Mouse (Mus musculus): Measurements from ENCODE around the gene Tbc1d22a. TPM values are rescaled to one million over a fixed set of nuclear protein-coding genes. Genes with fewer than 3 reads are reported as not detected.

Gene Tbc1d22a
- total and polyA plus RNA-seq, 2 experiments from 2014 or later: 9.7 to 31.4 TPM

- TF ChIP-seq EP300 (IDR thresholded peaks at IDR 0.05; ENCODE audit: low read depth) (no peak), CTCF (IDR thresholded peaks at IDR 0.05; ENCODE audit: low read depth) (no peak)
- Histone ChIP-seq H3K27me3 (ENCODE audit: control insufficient read depth, insufficient read depth, low read length) (no peaks in the 10 kb centered on the region), H3K4me3 (ENCODE audit: low read depth, low read length) (no peak overlapping the region), H3K9ac (replicated peaks; ENCODE audit: low read depth, low read length) (no peak overlapping the region), H3K36me3 (replicated peaks; ENCODE audit: control insufficient read depth, insufficient read depth, low read length) (no peaks in the 10 kb centered on the region; the same call in 1 of the 2 replicates), H3K4me2 (ENCODE audit: low read depth, low read length) (no peak overlapping the region), H3K4me1 (ENCODE audit: control insufficient read depth, insufficient read depth) (no peaks in the 10 kb centered on the region), H3K27ac (ENCODE audit: low read depth) (no peak overlapping the region), H3K9me3 (replicated peaks; ENCODE audit: control insufficient read depth, low read length) (no peaks in the 10 kb centered on the region)
- ATAC-seq (ENCODE audit: insufficient read depth, low read depth): no peak
- DNase-seq (ENCODE audit: low spot score): no peak
- 90% methylated on average over 2 of the region's 2 CpGs for whole genome bisulfite sequencing
Observed at GRCm38 (mm10) chr15:86339736-86340135, 125.5 kb downstream of the Tbc1d22a start.

- Histone ChIP-seq H3K27ac (ENCODE audit: low read depth) (no peak overlapping the region), H3K9me3 (replicated peaks; ENCODE audit: control insufficient read depth, low read length) (no peaks in the 10 kb centered on the region), H3K4me2 (ENCODE audit: low read depth, low read length) (no peak overlapping the region), H3K27me3 (ENCODE audit: control insufficient read depth, insufficient read depth, low read length) (no peaks in the 10 kb centered on the region), H3K4me1 (ENCODE audit: control insufficient read depth, insufficient read depth) (no peaks in the 10 kb centered on the region), H3K9ac (replicated peaks; ENCODE audit: low read depth, low read length) (no peak overlapping the region), H3K4me3 (ENCODE audit: low read depth, low read length) (no peak overlapping the region), H3K36me3 (replicated peaks; ENCODE audit: control insufficient read depth, insufficient read depth, low read length) (no peaks in the 10 kb centered on the region; the same call in 1 of the 2 replicates)
- 57% methylated on average over 6 of the region's 6 CpGs for WGBS
- TF ChIP-seq CTCF (IDR thresholded peaks at IDR 0.05; ENCODE audit: low read depth): no peak
- TF ChIP-seq EP300 (IDR thresholded peaks at IDR 0.05; ENCODE audit: low read depth): no peak
- DNase-seq (ENCODE audit: low spot score) (no peak), ATAC-seq (ENCODE audit: insufficient read depth, low read depth) (no peak)
Observed at GRCm38 (mm10) chr15:86340766-86341165, 126.5 kb downstream of the Tbc1d22a start.

GRCm38 (mm10) chr15:86342637-86343375, 128.5 kb downstream of the Tbc1d22a start:
- no peak for TF ChIP-seq EP300 (IDR thresholded peaks at IDR 0.05; ENCODE audit: low read depth)
- TF ChIP-seq CTCF (IDR thresholded peaks at IDR 0.05; ENCODE audit: low read depth): no peak
- H3K4me3 ChIP-seq (ENCODE audit: low read depth, low read length): no peak overlapping the region
- 78% methylated on average over 8 of the region's 8 CpGs for WGBS
- no peaks in the 10 kb centered on the region for H3K4me1 ChIP-seq (ENCODE audit: control insufficient read depth, insufficient read depth)
- DNase-seq (ENCODE audit: low spot score): no peak
- H3K27ac ChIP-seq (ENCODE audit: low read depth): no peak overlapping the region
- no peaks in the 10 kb centered on the region for H3K27me3 ChIP-seq (ENCODE audit: control insufficient read depth, insufficient read depth, low read length)
- no peaks in the 10 kb centered on the region for H3K9me3 ChIP-seq (replicated peaks; ENCODE audit: control insufficient read depth, low read length)
- ATAC-seq (ENCODE audit: insufficient read depth, low read depth): no peak
- no peaks in the 10 kb centered on the region for H3K36me3 ChIP-seq (replicated peaks; ENCODE audit: control insufficient read depth, insufficient read depth, low read length)
- no peak overlapping the region for H3K4me2 ChIP-seq (ENCODE audit: low read depth, low read length)
- H3K9ac ChIP-seq (replicated peaks; ENCODE audit: low read depth, low read length): no peak overlapping the region

DNA sequence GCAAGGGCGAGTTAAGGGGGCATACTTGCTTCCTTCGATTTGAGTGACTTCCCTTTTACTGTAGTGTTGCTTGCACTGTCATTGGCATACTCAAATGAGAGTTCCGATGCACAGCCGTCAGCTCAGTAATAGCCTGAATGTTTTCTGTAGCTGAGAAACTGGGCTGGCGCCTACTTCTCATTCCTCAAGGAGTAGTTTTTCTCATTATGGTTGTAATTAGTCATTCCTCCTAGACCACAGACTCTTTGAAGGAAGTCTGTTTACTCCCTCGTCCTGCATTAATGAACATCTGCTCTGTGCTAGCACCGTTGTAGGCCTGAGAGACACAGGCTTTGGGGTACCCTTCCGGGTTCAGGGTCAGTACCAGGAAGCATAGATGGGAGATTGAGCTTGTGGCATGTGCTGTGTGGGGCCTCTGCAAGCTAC, 130.7 kb downstream of the Tbc1d22a start:
- H3K9ac ChIP-seq (replicated peaks; ENCODE audit: low read depth, low read length): no peak overlapping the region
- H3K27ac ChIP-seq (ENCODE audit: low read depth): no peak overlapping the region
- H3K4me1 ChIP-seq (ENCODE audit: control insufficient read depth, insufficient read depth): no peaks in the 10 kb centered on the region
- 79% methylated on average over 8 of the region's 8 CpGs for WGBS
- TF ChIP-seq EP300 (IDR thresholded peaks at IDR 0.05; ENCODE audit: low read depth) (no peak), CTCF (IDR thresholded peaks at IDR 0.05; ENCODE audit: low read depth) (no peak)
- H3K4me3 ChIP-seq (ENCODE audit: low read depth, low read length): no peak overlapping the region
- no peaks in the 10 kb centered on the region for H3K36me3 ChIP-seq (replicated peaks; ENCODE audit: control insufficient read depth, insufficient read depth, low read length)
- H3K9me3 ChIP-seq (replicated peaks; ENCODE audit: control insufficient read depth, low read length): no peaks in the 10 kb centered on the region
- ATAC-seq (ENCODE audit: insufficient read depth, low read depth) (no peak), DNase-seq (ENCODE audit: low spot score) (no peak)
- no peak overlapping the region; the same call in 1 of the 2 replicates for H3K4me2 ChIP-seq (ENCODE audit: low read depth, low read length)
- no peaks in the 10 kb centered on the region for H3K27me3 ChIP-seq (ENCODE audit: control insufficient read depth, insufficient read depth, low read length)

DNA sequence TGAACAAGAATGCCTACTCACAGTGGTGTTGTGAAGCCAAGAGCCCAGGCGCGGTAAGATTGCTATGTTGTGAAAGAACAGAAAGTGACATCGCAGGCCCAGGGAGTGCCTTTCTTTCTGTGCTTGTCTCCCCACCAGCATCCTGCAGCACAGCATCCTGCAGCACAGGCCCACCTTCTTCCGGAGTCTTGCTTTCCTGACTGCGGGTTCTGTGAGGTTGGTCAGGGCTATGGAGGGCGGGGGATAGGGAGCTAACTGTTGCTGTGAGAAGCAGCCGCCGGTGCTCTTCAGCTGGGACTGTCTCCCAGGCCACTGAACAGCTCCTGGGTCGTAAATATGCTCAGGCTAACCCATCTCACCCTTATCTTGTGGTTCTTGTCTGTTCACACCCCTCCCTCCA, 131.6 kb downstream of the Tbc1d22a start:
- Histone ChIP-seq H3K27ac (ENCODE audit: low read depth) (no peak overlapping the region), H3K36me3 (replicated peaks; ENCODE audit: control insufficient read depth, insufficient read depth, low read length) (no peaks in the 10 kb centered on the region), H3K27me3 (ENCODE audit: control insufficient read depth, insufficient read depth, low read length) (no peaks in the 10 kb centered on the region), H3K4me3 (ENCODE audit: low read depth, low read length) (no peak overlapping the region), H3K4me1 (ENCODE audit: control insufficient read depth, insufficient read depth) (no peaks in the 10 kb centered on the region), H3K4me2 (ENCODE audit: low read depth, low read length) (no peak overlapping the region), H3K9me3 (replicated peaks; ENCODE audit: control insufficient read depth, low read length) (no peaks in the 10 kb centered on the region), H3K9ac (replicated peaks; ENCODE audit: low read depth, low read length) (no peak overlapping the region)
- DNase-seq (ENCODE audit: low spot score): no peak
- no peak for TF ChIP-seq CTCF (IDR thresholded peaks at IDR 0.05; ENCODE audit: low read depth)
- no peak for TF ChIP-seq EP300 (IDR thresholded peaks at IDR 0.05; ENCODE audit: low read depth)
- 59% methylated on average over 9 of the region's 9 CpGs for WGBS
- ATAC-seq (ENCODE audit: insufficient read depth, low read depth): no peak

DNA sequence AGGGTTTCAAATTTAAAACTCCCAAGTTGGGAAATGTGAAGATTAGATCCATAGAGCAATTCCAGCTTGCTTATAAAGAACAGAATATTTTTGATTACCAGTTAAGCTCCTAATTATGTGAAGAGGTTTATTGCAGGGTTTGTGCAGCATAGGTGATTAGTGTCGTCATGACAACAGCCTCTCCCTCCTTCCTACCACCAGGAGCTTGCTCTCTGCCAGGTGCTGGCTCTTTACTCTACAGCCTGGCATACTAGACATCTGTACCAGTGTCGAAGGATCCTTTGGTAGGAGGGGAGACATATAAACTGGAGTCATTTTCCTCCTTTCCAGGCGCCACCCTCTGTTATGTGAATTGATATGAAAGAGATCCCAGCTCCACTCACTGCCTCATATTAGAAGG, 132.3 kb downstream of the Tbc1d22a start:
- 85% methylated on average over 3 of the region's 3 CpGs for WGBS
- no peak overlapping the region for H3K4me2 ChIP-seq (ENCODE audit: low read depth, low read length)
- no peaks in the 10 kb centered on the region for H3K9me3 ChIP-seq (replicated peaks; ENCODE audit: control insufficient read depth, low read length)
- H3K36me3 ChIP-seq (replicated peaks; ENCODE audit: control insufficient read depth, insufficient read depth, low read length): no peaks in the 10 kb centered on the region
- TF ChIP-seq EP300 (IDR thresholded peaks at IDR 0.05; ENCODE audit: low read depth) (no peak), CTCF (IDR thresholded peaks at IDR 0.05; ENCODE audit: low read depth) (no peak)
- ATAC-seq (ENCODE audit: insufficient read depth, low read depth): no peak
- no peak overlapping the region for H3K27ac ChIP-seq (ENCODE audit: low read depth)
- no peak overlapping the region for H3K4me3 ChIP-seq (ENCODE audit: low read depth, low read length)
- no peak for DNase-seq (ENCODE audit: low spot score)
- H3K27me3 ChIP-seq (ENCODE audit: control insufficient read depth, insufficient read depth, low read length): no peaks in the 10 kb centered on the region
- H3K4me1 ChIP-seq (ENCODE audit: control insufficient read depth, insufficient read depth): no peaks in the 10 kb centered on the region
- H3K9ac ChIP-seq (replicated peaks; ENCODE audit: low read depth, low read length): no peak overlapping the region

Data from heart, postnatal 0 days (tissue).